Mouse (Mus musculus): Measurements from ENCODE around the gene Gfpt1.
"Not testable (repeated sequence)": the region's sequence is repeated elsewhere in the genome, so short reads cannot be mapped to it uniquely, and the experiment has no call there.

Gene Gfpt1

DNA sequence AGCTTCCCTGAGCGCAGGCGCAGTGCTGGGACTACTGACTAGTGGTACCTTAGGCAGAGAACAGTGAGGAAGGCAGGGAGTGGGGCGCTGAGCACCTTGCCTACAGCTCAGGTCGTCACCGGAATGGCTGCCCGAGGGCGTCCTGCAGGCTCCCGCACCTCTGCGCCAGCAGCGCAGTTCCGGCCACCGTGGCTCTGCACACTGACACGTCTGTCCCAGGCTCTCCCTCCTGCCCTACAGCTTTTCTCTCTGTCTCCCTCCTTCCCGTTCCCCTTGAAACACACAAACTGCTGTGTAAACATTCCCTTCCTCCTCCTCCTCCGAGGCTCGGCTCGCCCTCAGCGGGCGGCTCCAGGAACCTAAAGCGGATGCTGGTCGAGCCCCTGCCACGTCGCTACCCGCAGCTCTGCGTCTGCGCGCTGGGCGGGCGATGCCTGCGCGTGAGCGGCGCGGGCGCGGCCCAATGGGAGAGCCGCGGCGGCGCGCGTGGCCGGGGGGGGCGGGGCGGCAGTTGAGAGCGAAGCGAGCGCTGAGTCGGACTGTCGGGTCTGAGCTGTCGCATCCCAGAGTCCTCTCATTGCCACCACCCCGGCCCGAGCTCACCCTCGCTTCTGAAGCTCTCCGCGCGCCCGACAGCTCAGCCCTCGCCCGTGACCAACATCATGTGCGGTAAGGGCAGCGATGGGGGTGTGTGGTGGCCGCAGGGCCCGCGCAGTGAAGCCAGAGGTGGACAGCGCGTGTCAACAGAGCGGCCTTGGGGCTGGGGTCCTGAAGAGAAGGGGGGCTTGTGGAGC lies at the start of gene Gfpt1:
Gene Gfpt1 (plus strand): TSS at position 510 of the 794 bp plus-strand sequence.
- peak; percentile 95 for DNase-seq (ENCODE audit: low spot score)

DNA sequence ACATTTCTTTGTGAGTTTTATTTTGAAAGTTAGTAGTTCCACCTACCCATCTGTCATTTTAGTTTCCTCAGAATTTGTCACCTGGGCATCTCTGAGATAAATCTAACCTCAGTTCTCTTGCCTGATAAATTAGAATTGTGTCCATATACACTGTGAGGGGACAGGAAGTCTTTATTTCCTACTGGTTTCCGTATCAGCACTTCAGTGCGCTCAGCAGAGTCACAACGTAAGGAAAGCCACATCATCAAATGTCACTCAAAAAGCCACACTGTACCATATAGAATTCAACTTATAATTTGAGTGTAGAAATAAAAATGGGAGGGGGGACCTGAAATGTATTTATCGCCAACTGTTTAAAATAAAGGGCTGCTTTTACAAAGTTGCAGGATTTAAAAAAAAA lies 48.4 kb upstream of the Gfpt1 start:
- DNase-seq (ENCODE audit: low spot score) = no peak

- DNase-seq (ENCODE audit: low spot score) = no peak
Observed at GRCm38 (mm10) chr6:86996629-86997307, 45.9 kb upstream of the Gfpt1 start.

GRCm38 (mm10) chr6:86997360-86997759 lies 45.3 kb upstream of the Gfpt1 start:
- DNase-seq (ENCODE audit: low spot score) = no peak

- no peak for DNase-seq (ENCODE audit: low spot score)
Observed at GRCm38 (mm10) chr6:87001995-87002394, 40.7 kb upstream of the Gfpt1 start.

DNA sequence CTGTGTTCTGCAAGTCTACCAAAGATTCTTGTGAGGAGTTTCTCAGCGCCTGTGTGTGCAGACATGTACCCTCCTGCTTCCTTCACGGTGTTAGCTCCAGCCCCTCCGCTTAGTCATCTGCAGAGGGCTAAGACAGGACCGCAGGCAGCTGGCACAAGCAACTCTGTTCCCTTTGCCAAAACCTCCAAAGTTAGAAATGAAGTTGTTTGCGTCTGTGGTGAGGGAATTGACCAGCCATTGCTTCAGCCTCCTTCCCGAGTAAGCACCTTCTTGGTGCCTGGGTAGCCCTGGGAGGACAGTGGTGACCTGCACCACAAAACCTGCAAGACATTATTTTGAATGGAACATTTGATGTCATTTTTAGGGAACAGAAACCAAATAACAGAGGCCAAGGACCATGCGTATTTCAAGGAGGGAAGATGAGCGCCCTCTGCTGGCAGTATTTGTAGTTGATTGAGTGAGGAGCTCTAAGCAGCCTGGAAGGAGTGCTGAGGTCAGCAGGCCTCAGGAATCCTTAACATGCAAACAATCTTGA lies 40.1 kb upstream of the Gfpt1 start:
- peak; percentile 64 for DNase-seq (ENCODE audit: low spot score)

DNA sequence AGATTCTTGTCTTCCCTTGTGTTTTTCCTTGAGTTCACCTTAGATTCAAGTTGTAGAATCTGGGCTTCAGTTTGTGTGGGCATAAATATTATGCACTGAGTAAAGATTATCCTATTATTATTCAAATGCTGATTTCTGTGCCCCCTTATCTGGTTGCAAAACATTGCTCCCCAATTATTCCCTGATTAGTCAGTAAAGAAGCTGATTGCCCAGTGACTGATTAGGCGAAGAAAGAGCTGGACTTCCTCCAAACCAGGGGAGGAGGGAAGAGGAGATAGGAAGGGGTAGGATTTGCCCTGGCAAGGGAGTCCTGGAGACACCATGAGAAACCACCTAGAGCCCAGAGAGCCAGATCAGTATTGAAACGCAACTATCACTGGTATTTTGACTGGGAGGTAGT lies 38.5 kb upstream of the Gfpt1 start:
- DNase-seq (ENCODE audit: low spot score) = no peak

DNA sequence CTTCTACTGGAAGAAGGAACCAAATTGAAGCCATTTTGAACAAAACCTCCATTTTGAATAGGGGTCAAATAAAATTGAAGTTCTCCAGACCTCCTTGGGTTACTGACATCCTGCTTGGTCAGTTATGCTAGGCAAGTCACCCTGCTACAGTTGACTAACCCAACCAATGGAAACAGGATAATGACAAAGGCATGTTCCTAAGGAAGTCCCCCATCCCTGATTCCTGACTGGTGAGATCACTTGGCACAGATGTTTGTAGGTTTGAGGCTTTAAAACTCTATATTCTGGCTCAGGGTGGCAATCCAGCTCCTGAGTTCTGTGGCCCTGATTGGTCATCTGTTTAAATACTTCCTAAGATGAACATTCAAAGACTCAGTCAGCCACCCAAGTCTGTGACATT lies 37.1 kb upstream of the Gfpt1 start:
- no peak for DNase-seq (ENCODE audit: low spot score)

DNA sequence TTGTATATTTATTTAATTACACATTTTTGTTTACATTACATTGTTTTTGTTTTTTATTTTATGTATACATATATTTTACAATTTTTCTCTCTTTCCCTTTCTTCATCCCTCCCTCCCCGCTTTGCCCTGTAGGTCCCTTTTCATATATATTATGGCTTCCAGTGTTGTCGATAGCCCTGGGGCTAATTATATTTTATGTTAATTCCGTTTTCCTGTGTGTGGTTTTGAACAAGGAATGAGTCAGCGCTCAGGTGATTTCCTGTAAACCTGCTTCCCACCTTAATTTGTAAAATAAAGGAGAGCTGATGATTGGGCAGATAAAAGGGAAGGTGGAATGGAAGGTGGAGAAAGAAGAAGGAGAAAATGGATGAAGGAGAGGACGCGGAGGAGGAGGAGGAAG lies 33.8 kb upstream of the Gfpt1 start, which contains the start of gene Nfu1:
Gene Nfu1 (plus strand): TSS at position 350 of the 400 bp plus-strand sequence.
- no peak for DNase-seq (ENCODE audit: low spot score)

DNA sequence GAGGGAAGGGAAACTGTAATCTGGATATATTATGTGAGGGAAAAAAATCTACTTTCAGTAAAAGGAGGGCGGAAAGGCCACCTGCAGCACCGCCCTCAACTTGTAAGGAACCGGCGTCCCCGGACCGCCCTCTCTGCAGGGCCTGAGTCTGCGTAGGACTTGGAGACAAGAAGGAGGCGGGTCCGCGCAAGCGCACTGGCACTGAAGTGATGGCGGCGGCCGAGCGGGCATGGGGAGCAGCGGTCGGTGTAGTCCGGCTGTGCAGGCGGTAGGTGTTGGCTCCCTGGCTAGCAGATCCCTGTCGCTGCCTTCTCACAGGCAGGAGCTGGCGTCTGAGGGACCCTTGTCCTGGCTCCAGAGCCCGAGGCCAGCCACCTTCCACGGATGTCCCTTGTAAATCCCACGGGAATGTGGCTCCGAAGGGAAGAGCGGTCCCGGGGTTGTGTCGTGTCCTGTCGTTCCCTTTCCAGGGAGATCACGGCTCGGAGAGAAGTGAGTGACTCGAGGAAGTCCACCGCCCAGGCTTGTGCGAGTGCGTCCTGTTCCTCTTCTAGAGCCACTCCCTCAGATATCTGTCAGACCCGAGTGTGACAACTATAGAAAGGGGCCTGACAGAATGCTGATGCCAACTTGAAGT lies 32.8 kb upstream of the Gfpt1 start:
- DNase-seq (ENCODE audit: low spot score) = peak; percentile 94

GRCm38 (mm10) chr6:87016916-87017315 lies 25.7 kb upstream of the Gfpt1 start:
- no peak for DNase-seq (ENCODE audit: low spot score)

DNA sequence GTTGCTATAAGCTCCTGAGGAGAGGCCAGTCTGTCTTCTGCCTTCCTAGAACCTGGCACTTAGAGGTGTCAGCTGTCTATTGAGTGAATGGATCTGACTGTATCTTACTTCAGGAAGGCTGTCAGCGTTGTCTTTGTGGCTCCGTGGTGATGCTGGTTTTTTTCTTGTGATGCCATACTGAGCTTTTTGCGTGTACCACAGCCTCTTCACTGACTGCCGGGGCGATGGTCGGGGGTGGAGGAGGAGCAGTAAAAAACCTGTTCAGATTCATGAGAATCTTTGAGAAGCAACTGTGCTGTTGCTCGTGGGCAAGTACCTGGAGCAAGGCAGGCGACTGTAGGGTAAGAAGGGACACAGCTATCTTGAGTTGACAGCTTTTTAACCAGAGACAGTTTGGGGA lies 23.8 kb upstream of the Gfpt1 start:
- DNase-seq (ENCODE audit: low spot score) = no peak

- no peak for DNase-seq (ENCODE audit: low spot score)
Observed at GRCm38 (mm10) chr6:87021791-87022190, 20.9 kb upstream of the Gfpt1 start.

DNA sequence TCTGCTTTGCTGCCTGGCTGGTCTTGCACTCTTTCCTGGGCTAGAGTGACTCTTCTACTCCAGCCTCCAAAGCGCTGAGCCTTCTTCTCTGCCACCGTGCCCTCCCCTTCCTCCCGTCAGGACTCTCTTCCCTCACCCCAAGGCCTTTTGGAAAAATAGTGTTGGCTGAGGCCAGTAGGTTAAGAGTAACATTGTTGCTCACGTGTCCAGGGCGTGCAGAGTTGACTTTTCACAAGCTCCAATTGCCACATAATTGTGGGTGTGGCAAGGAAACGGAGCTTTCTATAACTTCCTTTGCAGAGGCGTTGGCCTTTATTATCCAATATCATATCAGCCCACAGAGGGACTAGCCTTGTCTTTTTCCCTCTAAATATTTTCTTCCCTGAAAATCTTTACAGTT lies 15.7 kb upstream of the Gfpt1 start:
- DNase-seq (ENCODE audit: low spot score) = peak; percentile 58

GRCm38 (mm10) chr6:87028881-87029280 lies 13.8 kb upstream of the Gfpt1 start:
- DNase-seq (ENCODE audit: low spot score) = no peak

GRCm38 (mm10) chr6:87031310-87031709 lies 11.3 kb upstream of the Gfpt1 start:
- DNase-seq (ENCODE audit: low spot score) = not testable (repeated sequence)

GRCm38 (mm10) chr6:87032401-87032800 lies 10.2 kb upstream of the Gfpt1 start:
- peak; percentile 34 for DNase-seq (ENCODE audit: low spot score)

DNA sequence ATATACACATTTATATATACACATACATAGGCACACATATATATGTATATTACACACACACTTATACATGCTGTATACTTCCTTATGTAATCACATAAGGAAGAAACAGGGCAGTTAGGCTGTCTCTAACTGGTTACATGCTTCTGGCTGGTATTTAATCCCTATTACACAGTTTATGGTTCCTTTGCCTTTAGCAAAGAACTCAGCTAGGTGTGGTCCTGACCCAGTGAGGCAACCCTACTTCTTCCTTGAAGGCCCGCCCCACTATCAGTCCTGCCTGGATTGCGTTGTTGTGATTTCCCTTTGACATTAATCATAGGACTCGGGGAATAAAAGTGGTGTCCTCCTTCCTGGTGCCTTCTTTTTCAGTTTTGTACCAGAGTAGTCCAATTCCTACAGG lies 8.3 kb upstream of the Gfpt1 start:
- DNase-seq (ENCODE audit: low spot score) = no peak

DNA sequence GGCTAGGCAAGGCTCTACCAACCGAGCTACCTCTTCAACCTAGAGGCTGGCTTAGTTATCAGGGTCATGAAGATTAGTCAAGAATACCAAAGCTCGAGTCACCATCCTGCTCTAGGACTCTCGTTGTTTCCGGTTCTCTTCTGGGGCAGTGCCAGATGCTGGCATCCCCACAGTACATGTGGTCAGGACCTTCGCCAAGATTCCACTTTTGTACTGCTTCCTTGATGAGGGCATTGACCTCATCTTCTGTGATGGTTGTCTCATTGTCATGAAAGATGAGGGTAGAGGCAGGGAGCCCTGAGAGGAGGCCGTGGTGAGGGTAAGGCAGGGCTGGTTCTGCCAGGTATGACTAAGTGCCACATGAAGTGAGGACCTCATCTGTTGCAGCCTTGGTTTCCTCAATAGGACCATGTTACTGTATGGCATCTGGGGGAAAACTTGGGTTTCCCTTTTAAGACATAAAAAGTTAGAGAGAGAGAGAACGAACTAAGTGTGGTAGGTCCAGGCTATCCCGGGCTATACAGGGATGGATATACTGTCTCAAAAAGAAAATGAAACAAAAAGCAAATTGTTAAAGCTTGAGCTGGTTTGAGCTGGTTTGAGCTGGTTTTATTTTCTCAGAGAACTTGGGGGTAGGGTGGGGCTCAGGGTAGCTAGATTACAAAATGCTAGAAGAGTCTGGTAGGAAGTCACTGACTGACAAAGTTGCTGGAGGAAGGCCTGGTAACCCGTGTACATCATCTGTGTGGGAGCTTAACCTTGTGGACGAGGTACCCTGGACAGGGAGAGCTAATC lies 4.6 kb upstream of the Gfpt1 start:
- DNase-seq (ENCODE audit: low spot score) = no peak

GRCm38 (mm10) chr6:87039161-87039560 lies 3.5 kb upstream of the Gfpt1 start:
- DNase-seq (ENCODE audit: low spot score) = no peak

GRCm38 (mm10) chr6:87040971-87041370 lies 1.7 kb upstream of the Gfpt1 start:
- DNase-seq (ENCODE audit: low spot score) = peak; percentile 30

DNA sequence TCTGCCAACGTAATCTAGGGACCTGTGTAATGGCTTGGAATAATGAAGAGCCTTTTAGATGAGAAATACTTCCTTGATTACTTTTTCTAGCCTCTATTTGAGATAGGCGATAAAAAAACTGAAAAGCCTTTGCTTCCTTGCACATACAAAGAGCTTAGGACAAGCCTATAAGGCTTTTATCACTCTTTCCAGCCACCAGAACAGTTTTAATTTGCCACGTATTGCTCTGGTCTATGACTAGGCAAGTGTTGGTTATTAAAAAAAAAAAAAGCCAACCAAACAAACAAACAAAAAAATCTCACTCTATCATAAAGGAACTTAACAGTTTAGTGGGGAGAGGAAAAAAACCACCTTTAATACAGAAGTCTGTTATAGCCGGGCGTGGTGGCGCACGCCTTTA lies 1.2 kb upstream of the Gfpt1 start:
- DNase-seq (ENCODE audit: low spot score) = no peak

All from testis, postnatal 14 days (tissue).